Mouse (Mus musculus) small intestine, adult 2 months (tissue): Measurements from ENCODE around the gene Ly86.

Experiments
- CTCF ChIP-seq: fragments of 200-500 bp; IDR thresholded peaks from 2 replicates; pipeline ENCODE4 v1.5.1; 2012; ENCODE audit warnings: low read depth, mild to moderate bottlenecking, control low read depth, inconsistent platforms, low read length, moderate library complexity, mixed read lengths; ENCODE audit not compliant: insufficient replicate concordance, insufficient read length; ENCODE audit errors: extremely low read depth
- POLR2A ChIP-seq: fragments of 200-500 bp; IDR thresholded peaks from 2 replicates; pipeline ENCODE4 v1.6.1; 2012; ENCODE audit warnings: low read depth, mild to moderate bottlenecking, control low read depth, inconsistent platforms, low read length, moderate library complexity

- TF ChIP-seq CTCF (no peak), POLR2A (no peak)
These were observed 14.0 kb upstream of the Ly86 start for GRCm38 (mm10) chr13:37330971-37331370.
